23 mouse cellular contexts compared by ENCODE assay signal in genomic region chr8:13075044-13075443, GRCm38 (mm10). TPM values are rescaled to one million over a fixed set of nuclear protein-coding genes. Genes with fewer than 3 reads are reported as not detected.
DNase-seq lines count a peak whose midpoint lies in the region; ATAC-seq and TF ChIP-seq lines count a peak whose summit lies in the region.
"Had no signal": no experiment of that assay in that cellular context is flagged by ENCODE, and none has a peak within 500 bp of the region (broad histone marks: within the 10 kb centered on the region; RNA-seq: fewer than 3 reads in every experiment).

No protein-coding gene starts in this region.

- DNase-seq in lung, adult 2 months: peak; percentile 20
- DNase-seq in adrenal gland, postnatal 25 days: no peak
- DNase-seq in kidney, postnatal 25 days: no peak
- no peak for DNase-seq in layer of hippocampus, adult 8-10 months (ENCODE audit: low spot score in 2 of 2)
- no peak for DNase-seq in kidney, adult 8-10 months
- DNase-seq: cerebellum, adult 9-11 months; gastrocnemius, postnatal 25 days; heart, postnatal 10 days; retina, postnatal 1 day; thymus, adult 18-20 months had no signal

- TF ChIP-seq CTCF in bone marrow, adult 2 months (IDR thresholded peaks at IDR 0.05; ENCODE audit: control insufficient read depth, insufficient read depth, low read length): no peak
- TF ChIP-seq CTCF in lung, adult 2 months (IDR thresholded peaks at IDR 0.05; ENCODE audit: insufficient read depth, low read length): no peak

- peaks cover 4% of the 10 kb centered on the region for H3K4me1 ChIP-seq in bone marrow, adult 2 months (ENCODE audit: control insufficient read depth, insufficient read depth, low read length)
- H3K4me1 ChIP-seq in lung, adult 2 months (ENCODE audit: control insufficient read depth, insufficient read depth, low read length): no peaks in the 10 kb centered on the region; the same call in 1 of the 2 replicates
- H3K4me1 ChIP-seq: embryonic facial prominence, embryonic 13.5 days; forebrain, embryonic 15.5 days; heart, embryonic 10.5 days; limb, embryonic 10.5 days; lung, embryonic 15.5 days; stomach, embryonic 15.5 days had no signal

- peak overlapping the region; percentile 20 for H3K27ac ChIP-seq in bone marrow, adult 2 months (ENCODE audit: control insufficient read depth, insufficient read depth, low read depth, low read length, poor library complexity)
- H3K27ac ChIP-seq: embryonic facial prominence, embryonic 13.5 days; forebrain, embryonic 15.5 days; heart, embryonic 10.5 days; limb, embryonic 10.5 days; lung, embryonic 15.5 days; stomach, embryonic 15.5 days had no signal

- H3K4me3 ChIP-seq in bone marrow, adult 2 months (replicated peaks; ENCODE audit: control insufficient read depth, low read depth, low read length): no peak overlapping the region
- H3K4me3 ChIP-seq in lung, adult 2 months (replicated peaks; ENCODE audit: extremely low read depth, low read depth, low read length): no peak overlapping the region
- H3K4me3 ChIP-seq: embryonic facial prominence, embryonic 13.5 days; forebrain, embryonic 15.5 days; heart, embryonic 10.5 days; limb, embryonic 10.5 days; lung, embryonic 15.5 days; stomach, embryonic 15.5 days had no signal

- TF ChIP-seq POLR2A in bone marrow, adult 2 months (IDR thresholded peaks at IDR 0.05; ENCODE audit: borderline replicate concordance, control insufficient read depth, low read depth, low read length): no peak
- no peak for TF ChIP-seq POLR2A in lung, adult 2 months (IDR thresholded peaks at IDR 0.05; ENCODE audit: borderline replicate concordance, extremely low read depth, low read depth, low read length)

- WGBS in bone marrow, adult 2 months: 48% methylated on average over 8 of the region's 8 CpGs
- 81% methylated on average over 8 of the region's 8 CpGs for WGBS in lung, adult 2 months

- ATAC-seq in hematopoietic stem cell, adult 5-6 weeks (replicated peaks in 1 of 2; ENCODE audit: insufficient read depth in 1 of 2, low FRiP score in 2 of 2, low TSS enrichment in 1 of 2, low read depth in 1 of 2, poor library complexity in 2 of 2, severe bottlenecking in 2 of 2): peak; percentile 27 to 72; a peak in 1 of 4 replicates
- peak; percentile 94 for ATAC-seq in megakaryocyte, adult 5-6 weeks (ENCODE audit: poor library complexity, severe bottlenecking)
- ATAC-seq: forebrain, embryonic 15.5 days; hindbrain, embryonic 16.5 days; intestine, embryonic 16.5 days had no signal

RNA-seq across cellular contexts. Expression of gene Proz, which starts 14.3 kb away (rescaled TPM):
- polyA plus RNA-seq in bone marrow, adult 2 months (2011; ENCODE audit: insufficient read depth, insufficient read length, low replicate concordance, missing spikeins): 0.34 and 0.70 TPM in 2 replicates
- not detected in 2 replicates for total RNA-seq in hematopoietic stem cell, adult 5-6 weeks (2017)
- polyA plus RNA-seq in lung, adult 2 months (2012; rRNA removed): 3.2 and 4.5 TPM in 2 replicates
- 0.07 and 0.20 TPM in 2 replicates for total RNA-seq in megakaryocyte, adult 5-6 weeks (2015)
- total RNA-seq in megakaryocyte, adult 5-6 weeks (2017): 0.33 TPM in 1 of 2 replicates, not detected in the other
- 1.7 TPM in 1 of 2 replicates, not detected in the other for total RNA-seq in adrenal gland, postnatal 25 days (2021)
- total RNA-seq in layer of hippocampus, adult 8-10 months (2022): not detected
- total RNA-seq: gastrocnemius, postnatal 25 days; heart, postnatal 10 days; layer of hippocampus, postnatal 25 days had no signal

RNA-seq across cellular contexts. Expression of gene Pcid2, which starts 30.2 kb away (rescaled TPM):
- 16.6 and 19.1 TPM in 2 replicates for polyA plus RNA-seq in bone marrow, adult 2 months (2011; ENCODE audit: insufficient read depth, insufficient read length, low replicate concordance, missing spikeins)
- total RNA-seq in hematopoietic stem cell, adult 5-6 weeks (2017): 20.8 and 36.3 TPM in 2 replicates
- polyA plus RNA-seq in lung, adult 2 months (2012; rRNA removed): 21.3 and 22.1 TPM in 2 replicates
- 17.0 and 21.2 TPM in 2 replicates for total RNA-seq in megakaryocyte, adult 5-6 weeks (2015)
- total RNA-seq in megakaryocyte, adult 5-6 weeks (2017): 14.0 and 14.1 TPM in 2 replicates
- 22.3 and 25.7 TPM in 2 replicates for total RNA-seq in adrenal gland, postnatal 25 days (2021)
- 10 to 100 TPM; 25.6 to 35.2 (median 27.4) TPM for total RNA-seq in layer of hippocampus, adult 8-10 months (2022)

RNA-seq across cellular contexts. Expression of gene Cul4a, which starts 30.4 kb away (rescaled TPM):
- 54.9 and 73.7 TPM in 2 replicates for polyA plus RNA-seq in bone marrow, adult 2 months (2011; ENCODE audit: insufficient read depth, insufficient read length, low replicate concordance, missing spikeins)
- 99.8 and 127 TPM in 2 replicates for total RNA-seq in hematopoietic stem cell, adult 5-6 weeks (2017)
- polyA plus RNA-seq in lung, adult 2 months (2012; rRNA removed): 37.3 and 41.4 TPM in 2 replicates
- 57.4 and 60.7 TPM in 2 replicates for total RNA-seq in megakaryocyte, adult 5-6 weeks (2015)
- total RNA-seq in megakaryocyte, adult 5-6 weeks (2017): 56.9 and 57.9 TPM in 2 replicates
- 153 and 195 TPM in 2 replicates for total RNA-seq in adrenal gland, postnatal 25 days (2021)
- total RNA-seq in layer of hippocampus, adult 8-10 months (2022): 10 to 100 TPM; 53.7 to 60.8 (median 57.4) TPM

RNA-seq across cellular contexts. Expression of gene F10, which starts 37.9 kb away (rescaled TPM):
- 8.0 and 27.9 TPM in 2 replicates for polyA plus RNA-seq in bone marrow, adult 2 months (2011; ENCODE audit: insufficient read depth, insufficient read length, low replicate concordance, missing spikeins)
- total RNA-seq in hematopoietic stem cell, adult 5-6 weeks (2017): 1.1 and 5.2 TPM in 2 replicates
- polyA plus RNA-seq in lung, adult 2 months (2012; rRNA removed): 6.0 and 18.5 TPM in 2 replicates
- total RNA-seq in megakaryocyte, adult 5-6 weeks (2015): 50.6 and 57.5 TPM in 2 replicates
- total RNA-seq in megakaryocyte, adult 5-6 weeks (2017): 98.7 and 109 TPM in 2 replicates
- total RNA-seq in adrenal gland, postnatal 25 days (2021): 0.43 and 4.4 TPM in 2 replicates
- not detected for total RNA-seq in layer of hippocampus, adult 8-10 months (2022)
- total RNA-seq: layer of hippocampus, postnatal 25 days had no signal
- polyA plus RNA-seq: C2C12 had no signal

RNA-seq across cellular contexts. Expression of gene F7, which starts 49.2 kb away (rescaled TPM):
- polyA plus RNA-seq in bone marrow, adult 2 months (2011; ENCODE audit: insufficient read depth, insufficient read length, low replicate concordance, missing spikeins): 0.86 and 1.3 TPM in 2 replicates
- total RNA-seq in hematopoietic stem cell, adult 5-6 weeks (2017): 0.31 and 0.79 TPM in 2 replicates
- 8.5 and 27.2 TPM in 2 replicates for polyA plus RNA-seq in lung, adult 2 months (2012; rRNA removed)
- 0.27 and 0.56 TPM in 2 replicates for total RNA-seq in megakaryocyte, adult 5-6 weeks (2015)
- total RNA-seq in megakaryocyte, adult 5-6 weeks (2017): 1.3 TPM in 1 of 2 replicates, not detected in the other
- 0.61 and 0.67 TPM in 2 replicates for total RNA-seq in adrenal gland, postnatal 25 days (2021)
- not detected for total RNA-seq in layer of hippocampus, adult 8-10 months (2022)
- total RNA-seq: gastrocnemius, postnatal 25 days; heart, postnatal 10 days; layer of hippocampus, postnatal 25 days had no signal
- polyA plus RNA-seq: C2C12; embryonic facial prominence, embryonic 13.5 days; hindbrain, embryonic 16.5 days; limb, embryonic 10.5 days had no signal
